Mouse (Mus musculus) hindbrain, embryonic 14.5 days (tissue): ENCODE data around the gene 1700113H08Rik. TPM values are rescaled to one million over a fixed set of nuclear protein-coding genes. Genes with fewer than 3 reads are reported as not detected.

ENCODE experiments used
- ATAC-seq: fragments of 200-750 bp; cut with Nextera tagmentation; 2 replicates; pipeline ENCODE4 v1.8.0; 2017; ENCODE audit warnings: moderate number of reproducible peaks, mild to moderate bottlenecking, moderate TSS enrichment, moderate library complexity; ENCODE audit not compliant: low FRiP score
- DNase-seq: peaks from one replicate; pipeline ENCODE4 v3.0.0-alpha.2; 2015; ENCODE audit warnings: low spot score
- H3K27ac ChIP-seq: fragments of 300-500 bp; sonication (generic); 2 replicates; pipeline ENCODE4 v1.5.1; 2014; ENCODE audit warnings: mild to moderate bottlenecking, moderate library complexity
- H3K27me3 ChIP-seq: fragments of 300-500 bp; sonication (generic); 2 replicates; pipeline ENCODE4 v1.6.1; 2014; ENCODE audit warnings: mild to moderate bottlenecking, low read length, mixed read lengths; ENCODE audit not compliant: control insufficient read depth, insufficient read depth
- H3K36me3 ChIP-seq: fragments of 300-500 bp; sonication (generic); replicated peaks from 2 replicates; pipeline ENCODE4 v1.6.1; 2014; ENCODE audit not compliant: control insufficient read depth, insufficient read depth
- H3K4me1 ChIP-seq: fragments of 300-500 bp; sonication (generic); replicated peaks from 2 replicates; pipeline ENCODE4 v1.6.1; 2014; ENCODE audit warnings: antibody characterized with exemption, low read length, mixed read lengths; ENCODE audit not compliant: control insufficient read depth, insufficient read depth
- H3K4me2 ChIP-seq: fragments of 300-500 bp; sonication (generic); replicated peaks from 2 replicates; pipeline ENCODE4 v1.6.1; 2014; ENCODE audit warnings: mild to moderate bottlenecking, moderate library complexity
- H3K4me3 ChIP-seq: fragments of 300-500 bp; sonication (generic); replicated peaks from 2 replicates; pipeline ENCODE4 v1.5.1; 2014; ENCODE audit warnings: mild to moderate bottlenecking, low read length
- H3K9ac ChIP-seq: fragments of 300-500 bp; sonication (generic); 2 replicates; pipeline ENCODE4 v1.6.1; 2014
- H3K9me3 ChIP-seq: fragments of 300-500 bp; sonication (generic); 2 replicates; pipeline ENCODE4 v1.6.1; 2016; ENCODE audit warnings: low read length; ENCODE audit not compliant: control insufficient read depth
- WGBS: fragments of 180-500 bp; shearing (Covaris S2); extraction: QIAGEN DNeasy Blood & Tissue Kit; methylation state at CpG from one replicate; pipeline ENCODE4 v1.1.7; 2014; 5-methylcytosine and 5-hydroxymethylcytosine counted together
- polyA plus RNA-seq: library from polyadenylated mRNA; unstranded; fragments of >200 nt; fragmentation: Nextera tagmentation; extraction: Ambion mirVana; gene quantifications from 2 replicates; pipeline ENCODE4 v1.2.1, GENCODE M21; 2014

1700113H08Rik gene
- polyA plus RNA-seq, 1 experiment from 2014 or later, result not detected

DNA sequence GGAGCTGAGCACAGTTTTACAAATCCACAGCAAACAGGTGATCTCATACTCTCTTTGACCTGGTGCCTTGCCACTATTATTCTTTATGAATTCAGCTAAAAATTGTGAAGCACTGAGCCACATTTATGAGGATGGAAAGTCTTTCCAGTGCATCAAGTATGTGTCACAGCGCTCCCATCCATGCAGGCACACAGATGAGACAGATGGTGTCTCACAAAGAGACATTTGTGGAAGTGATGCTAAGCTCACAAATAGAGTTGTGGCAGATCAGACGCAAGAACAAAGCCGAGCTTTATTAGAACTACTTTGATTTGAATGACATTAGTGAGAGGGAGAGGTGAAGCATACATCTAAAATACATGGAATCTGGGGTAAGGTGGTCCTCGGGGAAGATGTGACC is 153.2 kb downstream of the 1700113H08Rik start:
- 78% methylated on average over 4 of the region's 4 CpGs for WGBS
- H3K4me2 ChIP-seq, result no peak overlapping the region
- no peaks in the 10 kb centered on the region for H3K27me3 ChIP-seq
- no peak overlapping the region for H3K9ac ChIP-seq
- no peak for DNase-seq
- H3K4me3 ChIP-seq, result no peak overlapping the region
- no peaks in the 10 kb centered on the region for H3K9me3 ChIP-seq
- no peaks in the 10 kb centered on the region for H3K36me3 ChIP-seq
- no peak for ATAC-seq
- no peak overlapping the region for H3K27ac ChIP-seq
- H3K4me1 ChIP-seq, result no peaks in the 10 kb centered on the region

- Histone ChIP-seq H3K27ac (no peak overlapping the region), H3K27me3 (no peaks in the 10 kb centered on the region), H3K4me3 (no peak overlapping the region), H3K36me3 (no peaks in the 10 kb centered on the region), H3K9me3 (no peaks in the 10 kb centered on the region), H3K9ac (no peak overlapping the region), H3K4me1 (no peaks in the 10 kb centered on the region), H3K4me2 (no peak overlapping the region)
- DNase-seq (no peak), ATAC-seq (no peak)
- 83% methylated on average over 2 of the region's 2 CpGs for WGBS
Observed at GRCm38 (mm10) chr10:87212854-87213253, 155.0 kb downstream of the 1700113H08Rik start.

DNA sequence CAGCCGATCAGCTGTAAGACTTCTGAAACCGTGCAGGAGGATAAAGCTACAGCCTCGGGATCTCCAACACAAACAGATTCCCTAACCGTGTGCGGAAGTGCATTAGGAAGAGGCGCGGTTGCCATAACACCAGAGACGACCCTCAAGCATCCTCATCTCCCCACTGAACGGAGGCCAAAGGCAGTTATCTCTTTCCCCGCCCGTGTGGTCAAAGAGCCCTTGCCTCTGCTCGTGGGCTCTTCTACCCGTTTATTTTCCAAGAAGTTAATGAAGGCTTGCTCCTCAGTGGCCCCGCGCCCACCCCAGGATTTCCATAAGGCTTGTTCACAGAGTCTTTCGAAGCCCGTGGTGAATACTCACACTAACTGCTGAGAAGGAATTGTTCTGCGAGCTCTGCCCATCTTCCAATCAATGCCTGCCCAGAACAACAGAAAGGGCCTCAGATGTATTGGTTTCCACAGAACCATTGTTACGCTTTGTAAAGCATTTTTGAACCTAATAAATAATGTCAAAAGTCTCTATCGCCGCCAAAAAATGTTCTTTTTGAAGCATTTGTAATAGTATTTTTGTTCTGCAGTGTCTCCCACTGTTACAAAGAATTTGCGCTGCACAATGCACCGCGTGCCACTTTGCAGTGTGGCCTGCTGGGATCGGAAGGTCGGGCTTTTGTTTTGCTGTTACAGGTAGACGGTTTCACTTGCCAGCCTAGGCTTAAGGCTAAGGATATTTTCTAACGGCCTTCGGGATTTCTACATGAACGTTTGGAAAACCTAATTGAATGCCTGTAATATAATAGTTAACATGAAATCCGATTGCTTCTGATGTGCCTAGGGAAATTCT is 172.4 kb downstream of the 1700113H08Rik start:
- Histone ChIP-seq H3K4me3 (peak overlapping the region; percentile 7), H3K27ac (no peak overlapping the region), H3K4me1 (peaks cover 10% of the 10 kb centered on the region; the same call in 1 of the 2 replicates), H3K27me3 (no peaks in the 10 kb centered on the region), H3K4me2 (peak overlapping the region; percentile 40), H3K9me3 (no peaks in the 10 kb centered on the region), H3K36me3 (no peaks in the 10 kb centered on the region), H3K9ac (peak overlapping the region; percentile 40)
- ATAC-seq (peak; percentile 80; the same call in 1 of the 2 replicates), DNase-seq (peak; percentile 55)
- WGBS, result 13% methylated on average over 31 of the region's 31 CpGs

- ATAC-seq (no peak), DNase-seq (no peak)
- Histone ChIP-seq H3K9ac (no peak overlapping the region), H3K4me3 (no peak overlapping the region), H3K4me1 (no peaks in the 10 kb centered on the region), H3K9me3 (no peaks in the 10 kb centered on the region), H3K27me3 (no peaks in the 10 kb centered on the region), H3K4me2 (no peak overlapping the region), H3K36me3 (no peaks in the 10 kb centered on the region), H3K27ac (no peak overlapping the region)
- 31% methylated on average over 9 of the region's 9 CpGs for WGBS
Observed at GRCm38 (mm10) chr10:87239332-87240008, 181.6 kb downstream of the 1700113H08Rik start.

- no peak overlapping the region for H3K4me2 ChIP-seq
- H3K9ac ChIP-seq, result no peak overlapping the region
- H3K4me1 ChIP-seq, result no peaks in the 10 kb centered on the region
- no peak for ATAC-seq
- no peak for DNase-seq
- no peaks in the 10 kb centered on the region for H3K36me3 ChIP-seq
- 78% methylated on average over 3 of the region's 3 CpGs for WGBS
- H3K9me3 ChIP-seq, result no peaks in the 10 kb centered on the region
- H3K27me3 ChIP-seq, result no peaks in the 10 kb centered on the region
- no peak overlapping the region for H3K4me3 ChIP-seq
- no peak overlapping the region for H3K27ac ChIP-seq
Observed at GRCm38 (mm10) chr10:87271724-87272123, 213.9 kb downstream of the 1700113H08Rik start.

DNA sequence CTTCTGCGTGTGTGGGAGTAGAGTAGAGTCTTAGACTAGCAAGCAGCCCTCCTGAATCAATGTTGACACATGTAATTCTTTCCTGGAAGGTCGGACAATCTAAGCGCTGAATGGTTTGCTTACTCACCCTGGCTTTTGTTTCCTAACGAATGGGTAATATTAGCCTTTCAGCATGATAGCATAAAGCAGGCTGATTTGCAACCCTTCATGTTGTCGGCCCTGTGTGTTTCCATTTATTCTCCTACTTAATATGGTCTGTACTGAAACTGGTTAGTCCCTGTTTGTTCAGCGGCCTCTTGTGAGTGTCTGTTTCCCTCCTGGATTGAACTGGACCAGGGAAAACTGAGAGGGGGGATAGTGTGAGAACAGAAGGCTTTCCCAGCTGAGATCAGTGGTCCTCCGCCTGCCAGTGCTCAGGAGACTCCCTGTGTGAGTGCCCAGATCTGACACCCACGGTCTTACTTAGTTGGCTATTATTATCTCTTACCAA is 214.3 kb downstream of the 1700113H08Rik start:
- WGBS, result 53% methylated on average over 8 of the region's 8 CpGs
- Histone ChIP-seq H3K9ac (no peak overlapping the region), H3K4me3 (no peak overlapping the region), H3K4me2 (no peak overlapping the region), H3K4me1 (no peaks in the 10 kb centered on the region), H3K36me3 (no peaks in the 10 kb centered on the region), H3K27ac (no peak overlapping the region), H3K9me3 (no peaks in the 10 kb centered on the region), H3K27me3 (no peaks in the 10 kb centered on the region)
- ATAC-seq (no peak), DNase-seq (no peak)

DNA sequence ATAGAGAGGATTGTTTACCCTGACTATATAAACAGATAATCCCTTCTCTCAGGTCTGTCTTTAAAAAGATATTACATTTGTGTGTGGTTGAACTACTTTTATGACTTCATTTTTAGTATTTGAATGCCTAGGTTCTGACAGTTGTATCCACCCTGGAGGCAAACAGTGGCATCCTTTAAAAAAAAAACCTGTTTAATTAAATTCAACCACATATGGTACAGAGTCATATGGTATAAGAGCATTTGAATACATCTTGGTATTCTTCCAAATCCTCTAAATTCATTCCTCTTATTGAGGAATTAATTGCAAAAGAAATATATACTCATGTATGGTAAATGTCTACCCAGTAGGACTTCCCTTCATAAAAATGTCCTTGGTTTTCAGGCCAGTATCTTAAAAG is 217.2 kb downstream of the 1700113H08Rik start:
- Histone ChIP-seq H3K27ac (no peak overlapping the region), H3K9me3 (no peaks in the 10 kb centered on the region), H3K4me3 (no peak overlapping the region), H3K4me2 (no peak overlapping the region), H3K36me3 (no peaks in the 10 kb centered on the region), H3K9ac (no peak overlapping the region), H3K4me1 (no peaks in the 10 kb centered on the region), H3K27me3 (no peaks in the 10 kb centered on the region)
- no peak for ATAC-seq
- DNase-seq, result no peak

Other genes with a start within 250 kb of the 1700113H08Rik start
- gene Stab2, start 50.0 kb upstream of the 1700113H08Rik start, polyA plus RNA-seq, result 0.17 TPM in 1 of 2 replicates, not detected in the other